Mouse (Mus musculus) stomach, embryonic 14.5 days (tissue): ENCODE measurements around the gene Dicer1. TPM values are rescaled to one million over a fixed set of nuclear protein-coding genes. Genes with fewer than 3 reads are reported as not detected.

ENCODE experiments used
- ATAC-seq: fragments of 200-750 bp; cut with Nextera tagmentation; 2 replicates; pipeline ENCODE4 v1.8.0; 2017; ENCODE audit warnings: low read depth, moderate TSS enrichment; ENCODE audit not compliant: insufficient number of reproducible peaks, insufficient read depth, low FRiP score
- H3K27ac ChIP-seq: fragments of 300-500 bp; sonication (generic); 2 replicates; pipeline ENCODE4 v1.5.1; 2014; ENCODE audit warnings: mild to moderate bottlenecking, low read length, moderate library complexity, mixed read lengths
- H3K27me3 ChIP-seq: fragments of 300-500 bp; sonication (generic); 2 replicates; pipeline ENCODE4 v1.6.1; 2014; ENCODE audit warnings: low read length, control low read depth, mixed read lengths; ENCODE audit not compliant: control insufficient read depth, insufficient read depth
- H3K36me3 ChIP-seq: fragments of 300-500 bp; sonication (generic); 2 replicates; pipeline ENCODE4 v1.6.1; 2014; ENCODE audit warnings: mild to moderate bottlenecking, control low read depth, low read length, moderate library complexity, mixed read lengths; ENCODE audit not compliant: control insufficient read depth, insufficient read depth
- H3K4me1 ChIP-seq: fragments of 300-500 bp; sonication (generic); 2 replicates; pipeline ENCODE4 v1.6.1; 2014; ENCODE audit warnings: low read length, control low read depth, mixed read lengths; ENCODE audit not compliant: control insufficient read depth, insufficient read depth
- H3K4me2 ChIP-seq: fragments of 300-500 bp; sonication (generic); replicated peaks from 2 replicates; pipeline ENCODE4 v1.6.1; 2014; ENCODE audit warnings: low read depth, low read length, control low read depth
- H3K4me3 ChIP-seq: fragments of 300-500 bp; sonication (generic); 2 replicates; pipeline ENCODE4 v1.5.1; 2014; ENCODE audit warnings: low read depth, low read length, control low read depth
- H3K9ac ChIP-seq: fragments of 300-500 bp; sonication (generic); replicated peaks from 2 replicates; pipeline ENCODE4 v1.6.1; 2014; ENCODE audit warnings: low read depth, mild to moderate bottlenecking, control low read depth, low read length, moderate library complexity, mixed read lengths
- H3K9me3 ChIP-seq: fragments of 300-500 bp; sonication (generic); 2 replicates; pipeline ENCODE4 v1.6.1; 2016; ENCODE audit warnings: low read depth, low read length, control low read depth; ENCODE audit not compliant: control insufficient read depth
- WGBS: fragments of 180-500 bp; shearing (Covaris S2); extraction: QIAGEN DNeasy Blood & Tissue Kit; methylation state at CpG from one replicate; pipeline ENCODE4 v1.1.7; 2014; 5-methylcytosine and 5-hydroxymethylcytosine counted together
- polyA plus RNA-seq: library from polyadenylated mRNA; unstranded; fragments of >200 nt; fragmentation: Nextera tagmentation; extraction: Ambion mirVana; gene quantifications from 2 replicates; pipeline ENCODE4 v1.2.1, GENCODE M21; 2014

Dicer1 gene
- polyA plus RNA-seq, 1 experiment from 2014 or later, result 31.7 TPM

GRCm38 (mm10) chr12:104679121-104679818, 72.5 kb downstream of the Dicer1 start:
- no peaks in the 10 kb centered on the region for H3K9me3 ChIP-seq
- no peak overlapping the region for H3K9ac ChIP-seq
- H3K36me3 ChIP-seq, result no peaks in the 10 kb centered on the region
- peak overlapping the region; percentile 6; the same call in 1 of the 2 replicates for H3K4me2 ChIP-seq
- H3K4me1 ChIP-seq, result peaks cover 5% of the 10 kb centered on the region; the same call in 1 of the 2 replicates
- peak overlapping the region; percentile 55; the same call in 1 of the 2 replicates for H3K27ac ChIP-seq
- no peaks in the 10 kb centered on the region for H3K27me3 ChIP-seq
- 26% methylated on average over 26 of the region's 26 CpGs for WGBS
- no peak overlapping the region for H3K4me3 ChIP-seq
- peak; percentile 12; the same call in 1 of the 2 replicates for ATAC-seq

DNA sequence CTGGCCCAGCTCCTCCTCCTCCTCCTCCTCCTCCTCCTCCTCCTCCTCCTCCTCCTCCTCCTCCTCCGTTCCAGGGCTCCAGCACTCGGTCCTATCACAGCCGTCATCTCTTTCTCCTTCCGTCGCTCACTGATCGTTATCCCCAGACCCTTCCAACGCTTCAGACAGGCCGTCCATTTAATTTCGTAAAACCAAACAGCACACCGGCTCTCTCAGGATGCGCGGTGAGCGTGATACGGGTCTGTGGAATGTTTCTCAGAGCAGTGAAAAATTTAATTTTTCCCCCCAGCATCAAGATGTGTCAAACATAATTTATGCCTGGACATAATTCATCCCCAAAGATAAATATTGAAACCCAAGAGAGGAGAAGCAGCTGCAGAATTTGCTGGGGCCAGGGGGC, 73.3 kb downstream of the Dicer1 start:
- ATAC-seq, result peak; percentile 25; the same call in 1 of the 2 replicates
- Histone ChIP-seq H3K9ac (no peak overlapping the region), H3K4me3 (no peak overlapping the region), H3K27me3 (no peaks in the 10 kb centered on the region), H3K9me3 (no peaks in the 10 kb centered on the region), H3K4me2 (peak overlapping the region; percentile 6), H3K4me1 (peaks cover 5% of the 10 kb centered on the region; the same call in 1 of the 2 replicates), H3K36me3 (no peaks in the 10 kb centered on the region), H3K27ac (peak overlapping the region; percentile 55; the same call in 1 of the 2 replicates)
- 30% methylated on average over 14 of the region's 14 CpGs for WGBS

DNA sequence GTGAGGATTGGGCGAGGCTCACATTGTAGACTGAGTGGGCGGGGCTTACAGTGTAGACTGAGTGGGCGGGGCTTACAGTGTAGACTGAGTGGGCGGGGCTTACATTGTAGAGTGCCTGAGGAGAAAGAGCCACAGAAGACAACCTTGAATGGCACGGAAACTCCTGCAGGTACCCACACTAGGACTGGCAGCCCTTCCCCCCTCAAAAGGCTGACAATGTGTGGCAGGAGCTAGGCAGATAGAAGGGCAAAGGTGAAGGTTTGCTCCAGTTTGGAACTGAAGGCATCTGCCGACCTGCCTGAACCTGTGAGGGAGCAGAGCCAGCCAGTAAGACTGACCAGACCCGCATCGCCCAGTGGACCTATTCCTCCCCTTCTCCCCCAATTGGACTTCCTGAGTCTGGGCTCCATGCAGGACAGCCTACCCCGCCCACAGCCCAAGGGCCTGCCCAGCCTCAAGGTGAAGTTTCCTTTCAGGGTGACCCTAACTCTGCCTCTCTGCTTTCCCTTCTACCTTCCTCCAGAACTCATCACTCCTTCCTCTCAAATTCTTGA, 74.3 kb downstream of the Dicer1 start:
- Histone ChIP-seq H3K9me3 (no peaks in the 10 kb centered on the region), H3K4me1 (peaks cover 5% of the 10 kb centered on the region; the same call in 1 of the 2 replicates), H3K4me2 (no peak overlapping the region), H3K9ac (no peak overlapping the region), H3K4me3 (no peak overlapping the region), H3K36me3 (no peaks in the 10 kb centered on the region), H3K27me3 (no peaks in the 10 kb centered on the region), H3K27ac (no peak overlapping the region)
- ATAC-seq, result peak; percentile 15; the same call in 1 of the 2 replicates
- 89% methylated on average over 9 of the region's 9 CpGs for WGBS

GRCm38 (mm10) chr12:104676535-104677370, 75.0 kb downstream of the Dicer1 start:
- Histone ChIP-seq H3K27ac (no peak overlapping the region), H3K36me3 (no peaks in the 10 kb centered on the region), H3K9ac (no peak overlapping the region), H3K27me3 (no peaks in the 10 kb centered on the region), H3K9me3 (no peaks in the 10 kb centered on the region), H3K4me2 (no peak overlapping the region), H3K4me1 (peaks cover 5% of the 10 kb centered on the region; the same call in 1 of the 2 replicates), H3K4me3 (no peak overlapping the region)
- WGBS, result 85% methylated on average over 13 of the region's 13 CpGs
- ATAC-seq, result no peak

- ATAC-seq, result no peak
- Histone ChIP-seq H3K9ac (no peak overlapping the region), H3K36me3 (no peaks in the 10 kb centered on the region), H3K4me1 (0 out of 2 replicates have a peak, but pooled peaks cover 3% of the 10 kb centered on the region), H3K4me3 (no peak overlapping the region), H3K9me3 (no peaks in the 10 kb centered on the region), H3K27ac (no peak overlapping the region), H3K27me3 (no peaks in the 10 kb centered on the region), H3K4me2 (no peak overlapping the region)
- 36% methylated on average over 5 of the region's 5 CpGs for WGBS
Observed at GRCm38 (mm10) chr12:104672976-104673375, 78.8 kb downstream of the Dicer1 start.

- no peak overlapping the region for H3K4me2 ChIP-seq
- no peak overlapping the region for H3K9ac ChIP-seq
- ATAC-seq, result no peak
- H3K9me3 ChIP-seq, result no peaks in the 10 kb centered on the region
- no peak overlapping the region for H3K27ac ChIP-seq
- no peaks in the 10 kb centered on the region for H3K36me3 ChIP-seq
- H3K4me3 ChIP-seq, result no peak overlapping the region
- H3K4me1 ChIP-seq, result 0 out of 2 replicates have a peak, but pooled peaks cover 3% of the 10 kb centered on the region
- WGBS, result 70% methylated on average over 10 of the region's 10 CpGs
- H3K27me3 ChIP-seq, result no peaks in the 10 kb centered on the region
Observed at GRCm38 (mm10) chr12:104672406-104672805, 79.3 kb downstream of the Dicer1 start.

DNA sequence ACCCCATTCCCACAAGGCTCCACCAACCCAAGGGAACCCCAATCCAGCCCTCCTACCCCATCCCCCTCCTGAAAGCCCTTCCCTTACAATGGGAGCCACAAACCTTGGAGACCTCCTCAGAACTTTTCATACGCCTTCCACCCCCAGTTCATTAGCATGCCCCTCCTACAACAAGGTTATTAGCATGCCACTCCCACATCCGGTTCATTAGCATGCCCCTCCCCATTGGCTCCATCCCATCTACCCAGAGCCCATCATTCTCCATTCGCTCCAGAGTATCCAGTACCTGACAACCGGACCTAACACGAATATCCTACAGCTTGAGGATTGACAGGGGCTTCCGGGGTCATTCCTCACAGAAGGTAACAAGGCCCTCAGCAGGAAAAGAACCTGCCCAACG, 83.9 kb downstream of the Dicer1 start:
- no peak for ATAC-seq

GRCm38 (mm10) chr12:104665951-104666350, 85.8 kb downstream of the Dicer1 start:
- WGBS, result 62% methylated on average over 6 of the region's 6 CpGs
- Histone ChIP-seq H3K4me3 (no peak overlapping the region), H3K9me3 (no peaks in the 10 kb centered on the region), H3K27ac (no peak overlapping the region), H3K27me3 (no peaks in the 10 kb centered on the region), H3K36me3 (no peaks in the 10 kb centered on the region), H3K9ac (no peak overlapping the region), H3K4me2 (no peak overlapping the region), H3K4me1 (no peaks in the 10 kb centered on the region)
- no peak for ATAC-seq

More for the DNA sequence above, 83.9 kb downstream of the Dicer1 start:
- Histone ChIP-seq H3K27me3 (no peaks in the 10 kb centered on the region), H3K4me3 (no peak overlapping the region), H3K9me3 (no peaks in the 10 kb centered on the region), H3K4me2 (no peak overlapping the region), H3K9ac (no peak overlapping the region), H3K36me3 (no peaks in the 10 kb centered on the region), H3K27ac (no peak overlapping the region), H3K4me1 (0 out of 2 replicates have a peak, but pooled peaks cover 3% of the 10 kb centered on the region)
- WGBS, result 73% methylated on average over 7 of the region's 7 CpGs
